Mouse (Mus musculus): ENCODE measurements around the gene Dapk2. TPM values are rescaled to one million over a fixed set of nuclear protein-coding genes. Genes with fewer than 3 reads are reported as not detected.

The Dapk2 gene
- polyA plus RNA-seq, 1 experiment from 2014 or later, result 9.0 TPM

GRCm38 (mm10) chr9:66171275-66171921 lies 13.4 kb downstream of the Dapk2 start:
- Histone ChIP-seq H3K36me3 (ENCODE audit: control insufficient read depth, insufficient read depth, low read length) (no peaks in the 10 kb centered on the region), H3K27ac (ENCODE audit: low read depth, low read length) (no peak overlapping the region), H3K9me3 (ENCODE audit: control insufficient read depth, low read length) (no peaks in the 10 kb centered on the region), H3K9ac (ENCODE audit: low read length) (no peak overlapping the region), H3K4me1 (replicated peaks; ENCODE audit: control insufficient read depth, insufficient read depth, low read length) (peaks cover 10% of the 10 kb centered on the region), H3K27me3 (ENCODE audit: control insufficient read depth, insufficient read depth, low read length) (no peaks in the 10 kb centered on the region), H3K4me2 (ENCODE audit: low read depth, low read length, severe bottlenecking) (no peak overlapping the region), H3K4me3 (ENCODE audit: low read depth, low read length) (no peak overlapping the region)
- ATAC-seq (replicated peaks; ENCODE audit: low FRiP score), result no peak
- DNase-seq (ENCODE audit: low spot score), result no peak
- 62% methylated on average over 12 of the region's 12 CpGs for WGBS

GRCm38 (mm10) chr9:66173316-66173855 lies 15.4 kb downstream of the Dapk2 start:
- no peak overlapping the region for H3K27ac ChIP-seq (ENCODE audit: low read depth, low read length)
- no peak overlapping the region for H3K4me2 ChIP-seq (ENCODE audit: low read depth, low read length, severe bottlenecking)
- DNase-seq (ENCODE audit: low spot score) (no peak), ATAC-seq (replicated peaks; ENCODE audit: low FRiP score) (no peak)
- H3K9ac ChIP-seq (ENCODE audit: low read length), result no peak overlapping the region
- H3K4me3 ChIP-seq (ENCODE audit: low read depth, low read length), result no peak overlapping the region
- no peaks in the 10 kb centered on the region for H3K9me3 ChIP-seq (ENCODE audit: control insufficient read depth, low read length)
- no peaks in the 10 kb centered on the region for H3K36me3 ChIP-seq (ENCODE audit: control insufficient read depth, insufficient read depth, low read length)
- peaks cover 10% of the 10 kb centered on the region for H3K4me1 ChIP-seq (replicated peaks; ENCODE audit: control insufficient read depth, insufficient read depth, low read length)
- 93% methylated on average over 5 of the region's 5 CpGs for WGBS
- no peaks in the 10 kb centered on the region for H3K27me3 ChIP-seq (ENCODE audit: control insufficient read depth, insufficient read depth, low read length)

- H3K4me3 ChIP-seq (ENCODE audit: low read depth, low read length), result no peak overlapping the region
- no peak overlapping the region for H3K27ac ChIP-seq (ENCODE audit: low read depth, low read length)
- H3K4me2 ChIP-seq (ENCODE audit: low read depth, low read length, severe bottlenecking), result no peak overlapping the region
- H3K27me3 ChIP-seq (ENCODE audit: control insufficient read depth, insufficient read depth, low read length), result no peaks in the 10 kb centered on the region
- no peak overlapping the region for H3K9ac ChIP-seq (ENCODE audit: low read length)
- no peak for ATAC-seq (replicated peaks; ENCODE audit: low FRiP score)
- peaks cover 10% of the 10 kb centered on the region for H3K4me1 ChIP-seq (replicated peaks; ENCODE audit: control insufficient read depth, insufficient read depth, low read length)
- no peaks in the 10 kb centered on the region for H3K36me3 ChIP-seq (ENCODE audit: control insufficient read depth, insufficient read depth, low read length)
- 84% methylated on average over 3 of the region's 3 CpGs for WGBS
- DNase-seq (ENCODE audit: low spot score), result no peak
- no peaks in the 10 kb centered on the region for H3K9me3 ChIP-seq (ENCODE audit: control insufficient read depth, low read length)
Measured at GRCm38 (mm10) chr9:66174985-66175384, 17.0 kb downstream of the Dapk2 start.

- H3K9me3 ChIP-seq (ENCODE audit: control insufficient read depth, low read length), result no peaks in the 10 kb centered on the region
- no peaks in the 10 kb centered on the region for H3K36me3 ChIP-seq (ENCODE audit: control insufficient read depth, insufficient read depth, low read length)
- H3K4me2 ChIP-seq (ENCODE audit: low read depth, low read length, severe bottlenecking), result no peak overlapping the region
- 10% methylated on average over 1 of the region's 1 CpGs for WGBS
- ATAC-seq (replicated peaks; ENCODE audit: low FRiP score) (no peak), DNase-seq (ENCODE audit: low spot score) (no peak)
- H3K27me3 ChIP-seq (ENCODE audit: control insufficient read depth, insufficient read depth, low read length), result no peaks in the 10 kb centered on the region
- H3K27ac ChIP-seq (ENCODE audit: low read depth, low read length), result no peak overlapping the region
- no peak overlapping the region for H3K4me3 ChIP-seq (ENCODE audit: low read depth, low read length)
- no peak overlapping the region for H3K9ac ChIP-seq (ENCODE audit: low read length)
- H3K4me1 ChIP-seq (replicated peaks; ENCODE audit: control insufficient read depth, insufficient read depth, low read length), result no peaks in the 10 kb centered on the region
Measured at GRCm38 (mm10) chr9:66177975-66178374, 20.0 kb downstream of the Dapk2 start.

GRCm38 (mm10) chr9:66179795-66180194 lies 21.8 kb downstream of the Dapk2 start:
- H3K4me2 ChIP-seq (ENCODE audit: low read depth, low read length, severe bottlenecking), result no peak overlapping the region
- DNase-seq (ENCODE audit: low spot score), result no peak

GRCm38 (mm10) chr9:66181126-66181825 lies 23.3 kb downstream of the Dapk2 start:
- Histone ChIP-seq H3K4me3 (ENCODE audit: low read depth, low read length) (no peak overlapping the region), H3K9ac (ENCODE audit: low read length) (no peak overlapping the region), H3K27ac (ENCODE audit: low read depth, low read length) (no peak overlapping the region), H3K27me3 (ENCODE audit: control insufficient read depth, insufficient read depth, low read length) (no peaks in the 10 kb centered on the region), H3K36me3 (ENCODE audit: control insufficient read depth, insufficient read depth, low read length) (no peaks in the 10 kb centered on the region), H3K4me1 (replicated peaks; ENCODE audit: control insufficient read depth, insufficient read depth, low read length) (peaks cover under 1% of the 10 kb centered on the region), H3K4me2 (ENCODE audit: low read depth, low read length, severe bottlenecking) (no peak overlapping the region), H3K9me3 (ENCODE audit: control insufficient read depth, low read length) (no peaks in the 10 kb centered on the region)
- 82% methylated on average over 4 of the region's 4 CpGs for WGBS
- no peak for DNase-seq (ENCODE audit: low spot score)
- ATAC-seq (replicated peaks; ENCODE audit: low FRiP score), result no peak

More at GRCm38 (mm10) chr9:66179795-66180194, 21.8 kb downstream of the Dapk2 start:
- no peak overlapping the region for H3K9ac ChIP-seq (ENCODE audit: low read length)
- no peak overlapping the region for H3K4me3 ChIP-seq (ENCODE audit: low read depth, low read length)
- H3K27me3 ChIP-seq (ENCODE audit: control insufficient read depth, insufficient read depth, low read length), result no peaks in the 10 kb centered on the region
- no peak for ATAC-seq (replicated peaks; ENCODE audit: low FRiP score)
- no peaks in the 10 kb centered on the region for H3K4me1 ChIP-seq (replicated peaks; ENCODE audit: control insufficient read depth, insufficient read depth, low read length)
- WGBS, result 90% methylated on average over 6 of the region's 6 CpGs
- no peaks in the 10 kb centered on the region for H3K36me3 ChIP-seq (ENCODE audit: control insufficient read depth, insufficient read depth, low read length)
- no peak overlapping the region for H3K27ac ChIP-seq (ENCODE audit: low read depth, low read length)
- H3K9me3 ChIP-seq (ENCODE audit: control insufficient read depth, low read length), result no peaks in the 10 kb centered on the region

- Histone ChIP-seq H3K36me3 (ENCODE audit: control insufficient read depth, insufficient read depth, low read length) (no peaks in the 10 kb centered on the region), H3K4me1 (replicated peaks; ENCODE audit: control insufficient read depth, insufficient read depth, low read length) (peaks cover 6% of the 10 kb centered on the region), H3K27me3 (ENCODE audit: control insufficient read depth, insufficient read depth, low read length) (no peaks in the 10 kb centered on the region), H3K4me2 (ENCODE audit: low read depth, low read length, severe bottlenecking) (no peak overlapping the region), H3K9ac (ENCODE audit: low read length) (no peak overlapping the region), H3K4me3 (ENCODE audit: low read depth, low read length) (no peak overlapping the region), H3K9me3 (ENCODE audit: control insufficient read depth, low read length) (no peaks in the 10 kb centered on the region), H3K27ac (ENCODE audit: low read depth, low read length) (no peak overlapping the region)
- ATAC-seq (replicated peaks; ENCODE audit: low FRiP score), result no peak
- DNase-seq (ENCODE audit: low spot score), result no peak
- 68% methylated on average over 11 of the region's 11 CpGs for WGBS
Measured at GRCm38 (mm10) chr9:66181826-66182678, 24.0 kb downstream of the Dapk2 start.

GRCm38 (mm10) chr9:66182679-66182993 lies 24.6 kb downstream of the Dapk2 start:
- H3K4me3 ChIP-seq (ENCODE audit: low read depth, low read length), result no peak overlapping the region
- no peak overlapping the region for H3K4me2 ChIP-seq (ENCODE audit: low read depth, low read length, severe bottlenecking)
- H3K36me3 ChIP-seq (ENCODE audit: control insufficient read depth, insufficient read depth, low read length), result no peaks in the 10 kb centered on the region
- no peaks in the 10 kb centered on the region for H3K27me3 ChIP-seq (ENCODE audit: control insufficient read depth, insufficient read depth, low read length)
- H3K9me3 ChIP-seq (ENCODE audit: control insufficient read depth, low read length), result no peaks in the 10 kb centered on the region
- H3K4me1 ChIP-seq (replicated peaks; ENCODE audit: control insufficient read depth, insufficient read depth, low read length), result peaks cover 6% of the 10 kb centered on the region
- H3K27ac ChIP-seq (ENCODE audit: low read depth, low read length), result no peak overlapping the region
- 78% methylated on average over 3 of the region's 3 CpGs for WGBS
- no peak overlapping the region for H3K9ac ChIP-seq (ENCODE audit: low read length)
- DNase-seq (ENCODE audit: low spot score) (no peak), ATAC-seq (replicated peaks; ENCODE audit: low FRiP score) (no peak)

Data from forebrain, embryonic 11.5 days (tissue).